Mouse (Mus musculus) splenic B cell, adult 2 months (primary cell): ENCODE measurements around the gene Cacna2d1.

Experiments
- DNase-seq: peaks from one replicate; pipeline ENCODE4 v3.0.0-alpha.2; 2011; ENCODE audit warnings: low read depth, low spot score
- H3K27me3 ChIP-seq: 2 replicates; pipeline ENCODE4 v1.6.1; 2012; ENCODE audit warnings: mild to moderate bottlenecking, low read length, moderate library complexity, mixed read lengths; ENCODE audit not compliant: control insufficient read depth, poor library complexity, insufficient read depth, severe bottlenecking
- H3K36me3 ChIP-seq: 2 replicates; pipeline ENCODE4 v1.6.1; 2012; ENCODE audit warnings: mild to moderate bottlenecking, low read length, moderate library complexity, mixed read lengths; ENCODE audit not compliant: control insufficient read depth, poor library complexity, insufficient read depth, severe bottlenecking

Cacna2d1 gene

DNA sequence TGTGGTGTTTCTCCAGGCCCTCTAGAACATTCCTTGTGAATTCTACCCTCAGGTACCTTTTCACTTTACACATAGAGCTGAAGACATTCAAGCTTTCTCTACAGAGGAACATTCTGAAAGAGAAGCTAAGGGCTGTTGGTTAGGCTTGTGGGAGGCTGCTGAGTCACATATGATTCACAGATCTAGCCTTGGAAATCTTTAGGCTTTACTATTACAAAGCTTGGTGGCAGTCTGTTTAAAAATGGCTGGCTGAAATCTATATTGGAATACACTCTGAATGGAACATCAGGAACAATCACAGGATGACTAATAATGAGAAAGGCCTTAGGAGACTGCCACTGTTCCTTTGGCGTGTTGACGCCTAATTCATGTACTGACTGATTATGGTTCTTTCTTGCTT is 66.4 kb downstream of the Cacna2d1 start:
- no peak for DNase-seq
- H3K36me3 ChIP-seq = no peaks in the 10 kb centered on the region
- no peaks in the 10 kb centered on the region for H3K27me3 ChIP-seq

DNA sequence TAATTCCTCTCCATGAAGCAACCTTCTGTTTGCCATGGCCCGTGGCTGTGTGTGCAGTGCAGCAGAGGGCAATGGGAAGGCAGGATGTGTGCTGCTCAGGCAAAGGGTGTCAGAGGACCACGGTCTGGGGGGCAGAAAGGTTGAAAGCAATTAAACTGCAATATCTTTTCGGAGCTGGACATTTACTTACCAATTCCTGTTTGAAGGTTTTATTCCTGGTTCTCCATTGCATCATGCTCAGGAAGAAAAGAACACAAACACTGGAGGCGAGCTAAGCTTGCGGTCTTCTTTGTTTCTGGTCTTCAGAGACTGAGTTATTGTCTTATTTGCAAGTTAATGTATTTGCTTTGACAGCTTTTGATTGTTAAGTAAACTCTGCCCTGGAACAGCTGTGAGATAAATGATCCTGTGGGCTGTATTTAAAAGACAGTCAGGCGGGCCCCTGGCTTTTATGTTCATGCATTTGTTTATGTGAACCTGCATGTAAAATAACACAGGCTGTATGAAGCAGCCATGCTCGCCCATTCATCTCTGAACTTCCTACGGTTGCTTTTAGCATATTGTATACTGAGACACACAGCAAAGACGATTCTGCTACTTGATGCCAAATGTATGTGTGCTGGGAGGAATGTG is 68.1 kb downstream of the Cacna2d1 start:
- Histone ChIP-seq H3K27me3 (no peaks in the 10 kb centered on the region), H3K36me3 (no peaks in the 10 kb centered on the region)
- DNase-seq = no peak

DNA sequence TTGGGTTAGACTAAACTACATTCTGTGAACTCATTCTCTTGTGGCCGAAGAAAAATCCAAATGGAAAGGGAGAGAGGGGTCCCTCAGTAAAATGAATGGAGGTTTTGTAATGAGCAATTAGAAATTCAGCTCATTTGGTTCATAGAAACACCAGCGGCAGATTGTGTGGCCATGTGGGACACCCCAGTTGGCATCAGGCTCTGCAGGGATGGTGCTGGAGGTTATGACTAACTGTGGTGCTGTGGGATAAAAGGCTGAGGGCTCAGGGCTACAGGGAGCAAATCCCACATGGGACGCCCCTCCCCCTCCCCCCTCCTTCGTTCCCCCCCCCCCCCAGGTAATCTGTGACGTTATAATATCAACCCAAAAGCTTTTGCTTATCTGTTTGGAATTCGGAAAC is 69.8 kb downstream of the Cacna2d1 start:
- Histone ChIP-seq H3K36me3 (no peaks in the 10 kb centered on the region), H3K27me3 (no peaks in the 10 kb centered on the region)
- DNase-seq = no peak

DNA sequence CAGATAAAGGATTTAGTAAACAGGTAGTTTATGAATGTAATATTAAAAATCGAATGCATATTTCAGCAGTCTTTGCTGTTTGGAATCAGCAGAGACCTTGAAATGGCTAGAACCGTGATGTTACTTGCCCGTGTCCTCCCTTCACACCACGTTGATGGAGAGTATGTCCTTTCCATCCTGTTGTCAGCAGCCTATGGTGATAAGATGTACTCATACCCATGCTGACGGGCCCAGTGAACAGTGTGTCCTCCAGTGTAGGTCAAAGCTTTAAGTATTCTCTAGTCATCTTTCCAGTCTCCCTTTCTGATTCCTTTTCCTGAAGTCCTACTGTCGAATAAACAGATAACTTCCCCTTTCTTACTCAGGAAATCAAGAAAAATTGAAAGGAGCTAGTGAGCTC is 72.5 kb downstream of the Cacna2d1 start:
- Histone ChIP-seq H3K27me3 (no peaks in the 10 kb centered on the region), H3K36me3 (no peaks in the 10 kb centered on the region)
- DNase-seq = no peak

DNA sequence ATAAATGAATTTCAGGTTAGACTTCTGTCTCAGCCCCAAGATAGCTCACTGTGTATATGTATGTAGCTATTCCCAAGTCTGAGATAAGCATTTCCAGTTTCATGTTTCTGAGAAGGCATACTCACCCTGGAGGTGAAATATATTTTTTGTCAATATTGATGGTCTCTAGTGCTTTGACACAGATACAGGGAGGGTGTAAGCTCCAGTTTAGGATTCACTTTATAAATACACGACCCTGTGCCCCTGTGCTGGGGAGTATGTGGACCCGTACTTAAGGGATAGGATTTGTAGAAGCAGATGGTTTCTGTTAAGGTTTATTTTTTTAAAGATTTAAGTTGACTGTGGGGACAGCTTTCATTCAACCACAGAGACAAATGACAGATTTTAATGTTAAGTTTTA is 79.2 kb downstream of the Cacna2d1 start:
- no peaks in the 10 kb centered on the region for H3K27me3 ChIP-seq
- no peak for DNase-seq
- H3K36me3 ChIP-seq = no peaks in the 10 kb centered on the region

DNA sequence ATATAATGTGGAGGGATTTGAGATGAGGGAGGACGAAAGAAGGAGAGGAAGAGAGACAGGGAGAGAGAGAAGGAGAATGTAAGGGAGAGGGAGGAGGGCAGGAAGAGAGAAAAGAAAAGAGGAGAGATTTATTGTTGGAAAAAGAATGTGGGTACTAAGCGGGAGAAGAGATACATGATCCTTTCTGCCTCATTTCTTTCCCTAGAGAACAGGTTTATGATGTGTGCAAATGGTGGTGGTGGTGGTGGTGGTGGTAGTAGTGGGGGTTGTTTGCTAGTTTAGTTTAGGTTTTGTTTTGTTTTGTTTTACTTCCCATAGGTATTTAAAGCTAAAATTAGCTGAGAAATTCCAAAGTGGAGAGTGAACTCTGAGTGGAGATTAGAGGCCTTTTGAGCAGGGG is 79.9 kb downstream of the Cacna2d1 start:
- DNase-seq = no peak
- H3K27me3 ChIP-seq = no peaks in the 10 kb centered on the region
- no peaks in the 10 kb centered on the region for H3K36me3 ChIP-seq

DNA sequence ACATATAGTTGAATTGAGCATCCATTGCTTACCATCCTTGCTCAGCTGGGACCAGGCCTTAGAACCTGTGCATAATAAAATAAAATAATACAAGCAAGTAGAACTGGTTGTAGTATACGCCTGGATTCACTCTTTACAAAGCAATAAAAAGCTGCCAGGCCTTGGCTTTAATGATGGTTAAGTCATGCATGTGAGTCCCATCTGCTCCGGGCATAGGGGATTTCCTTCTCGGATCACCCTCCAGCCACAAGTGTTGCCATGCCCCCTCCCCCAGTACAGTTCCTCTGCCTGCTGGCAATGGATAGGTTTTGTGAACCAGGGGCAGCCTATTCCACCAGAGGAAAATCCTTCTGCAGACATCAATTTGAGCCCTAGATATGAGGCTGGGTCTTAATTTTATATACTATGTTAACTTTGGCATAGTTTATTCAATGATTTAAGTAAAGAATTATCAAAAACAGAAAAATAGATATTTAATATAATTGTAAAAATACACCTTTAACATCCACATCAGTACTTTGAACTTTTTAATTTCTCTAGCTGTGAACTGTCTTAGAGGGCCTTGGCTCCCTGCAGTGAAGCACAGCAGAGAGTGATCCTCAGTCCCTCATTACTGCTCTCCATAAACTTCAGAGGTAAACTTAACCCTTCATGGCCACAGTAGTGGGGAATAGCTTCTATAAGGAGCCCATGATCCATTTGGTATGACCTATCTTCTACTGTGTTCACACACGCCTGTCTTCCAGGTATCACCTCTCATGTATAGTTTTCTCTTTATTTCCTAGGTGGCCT is 90.3 kb downstream of the Cacna2d1 start:
- DNase-seq = no peak
- Histone ChIP-seq H3K36me3 (no peaks in the 10 kb centered on the region), H3K27me3 (no peaks in the 10 kb centered on the region)

DNA sequence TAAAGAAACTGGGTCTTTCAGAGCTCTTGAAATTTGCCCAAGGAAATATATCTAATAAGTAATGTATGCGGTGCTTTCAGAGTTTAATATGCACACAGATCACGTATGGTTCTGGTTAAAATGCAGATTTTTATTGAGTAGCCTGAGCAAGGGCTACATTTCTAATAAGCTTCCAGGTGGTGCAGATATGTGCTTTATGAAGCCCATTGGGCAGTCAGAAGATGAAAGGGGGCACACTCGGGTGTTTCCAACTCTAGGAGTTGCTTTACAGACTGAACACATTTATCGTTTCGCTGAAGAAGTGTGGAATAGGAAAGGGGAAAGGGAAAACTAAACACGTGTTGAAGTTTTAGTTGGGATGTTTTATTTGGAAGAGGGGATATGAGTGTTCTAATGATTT is 94.4 kb downstream of the Cacna2d1 start:
- DNase-seq = no peak
- Histone ChIP-seq H3K27me3 (no peaks in the 10 kb centered on the region), H3K36me3 (no peaks in the 10 kb centered on the region)

DNA sequence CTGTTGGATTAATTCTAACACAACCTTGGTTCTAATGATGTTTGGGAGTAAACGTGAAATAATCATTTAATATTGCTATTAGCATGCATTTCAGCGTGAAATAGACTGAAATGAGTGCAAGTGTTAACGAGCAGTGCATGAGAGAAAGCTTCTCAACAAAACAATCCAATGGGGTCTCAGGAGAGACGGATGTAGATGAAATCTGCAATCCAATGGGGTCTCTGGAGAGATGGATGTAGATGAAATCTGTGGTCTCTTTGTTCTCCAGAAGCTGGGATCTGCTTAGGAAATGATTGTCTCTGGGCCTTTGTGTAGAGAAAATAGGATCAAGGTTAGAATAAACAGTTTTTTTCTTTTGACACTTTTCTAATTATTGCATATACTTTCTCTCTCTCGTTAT is 95.0 kb downstream of the Cacna2d1 start:
- DNase-seq = no peak
- no peaks in the 10 kb centered on the region for H3K27me3 ChIP-seq
- no peaks in the 10 kb centered on the region for H3K36me3 ChIP-seq

DNA sequence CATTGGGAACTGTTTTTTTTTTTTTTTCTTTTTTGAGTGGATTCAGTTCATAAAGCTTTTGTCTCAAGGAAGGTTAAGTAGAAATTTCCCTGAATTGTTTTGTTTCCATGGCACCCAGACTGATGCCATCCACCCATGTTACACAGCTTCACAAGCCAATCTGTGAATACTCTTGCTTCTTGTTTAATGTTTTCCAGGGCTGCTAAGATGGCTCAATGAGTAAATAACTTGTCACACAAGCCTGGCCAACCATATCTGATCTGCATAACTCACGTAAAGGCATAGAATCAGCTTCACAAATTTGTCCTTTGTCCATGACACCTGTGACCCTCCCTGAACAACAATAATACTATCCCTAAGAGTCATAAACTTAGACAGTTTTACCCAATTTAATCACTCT is 99.1 kb downstream of the Cacna2d1 start:
- no peaks in the 10 kb centered on the region for H3K27me3 ChIP-seq
- H3K36me3 ChIP-seq = no peaks in the 10 kb centered on the region
- DNase-seq = no peak

DNA sequence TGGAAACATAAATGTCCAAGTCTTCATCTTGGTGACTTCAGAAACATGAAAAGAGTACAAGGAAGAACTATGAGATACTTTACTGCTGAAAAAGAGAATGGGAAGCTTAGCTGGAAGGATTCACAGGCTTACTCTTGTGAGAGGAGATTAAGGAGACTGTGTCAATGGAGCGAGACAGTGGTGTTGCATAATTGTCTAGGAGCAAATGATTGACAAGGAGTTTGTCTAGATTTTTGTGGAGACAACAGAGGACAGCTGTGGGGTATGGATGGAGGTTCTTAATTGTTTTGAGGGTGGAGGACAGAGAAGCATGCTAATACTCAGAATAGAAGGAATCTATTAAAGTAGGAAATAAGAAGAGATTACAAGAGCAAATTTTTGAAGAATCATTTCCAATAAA is 100.8 kb downstream of the Cacna2d1 start:
- no peak for DNase-seq
- Histone ChIP-seq H3K27me3 (no peaks in the 10 kb centered on the region), H3K36me3 (no peaks in the 10 kb centered on the region)

DNA sequence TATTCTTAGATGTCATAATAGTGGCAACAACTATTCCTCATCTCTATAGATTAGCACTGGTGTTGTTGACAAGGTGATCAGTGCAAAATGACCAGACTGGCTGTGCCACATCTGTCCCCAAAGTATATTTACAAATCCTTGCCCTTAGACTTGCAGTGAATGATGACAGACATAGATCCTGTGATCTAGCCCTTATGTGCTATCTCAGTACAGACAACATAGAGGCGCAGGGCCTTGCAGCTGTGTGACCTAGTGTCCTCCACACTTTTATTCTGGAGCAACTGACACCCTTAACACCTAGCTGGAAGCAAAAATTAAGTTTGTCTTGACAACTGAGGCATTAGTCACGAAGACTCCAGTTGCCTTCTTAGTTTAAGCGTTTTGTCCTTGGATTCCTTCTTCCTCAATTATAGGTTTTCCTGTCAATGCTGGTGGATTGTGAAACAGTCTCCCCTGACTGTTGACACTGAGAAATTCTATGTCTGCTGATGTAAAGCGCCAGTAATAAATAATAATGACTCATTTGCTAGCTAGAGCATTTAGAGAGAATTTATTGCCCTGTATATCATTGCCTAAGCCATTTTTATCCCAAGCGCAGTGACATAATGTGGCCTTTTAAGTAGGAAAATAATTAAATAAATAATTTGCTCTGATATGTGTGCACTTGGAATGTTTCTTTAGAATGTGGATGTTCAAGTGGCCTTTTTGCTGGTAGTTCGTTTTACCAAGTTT is 110.8 kb downstream of the Cacna2d1 start:
- Histone ChIP-seq H3K36me3 (no peaks in the 10 kb centered on the region), H3K27me3 (no peaks in the 10 kb centered on the region)
- no peak for DNase-seq

DNA sequence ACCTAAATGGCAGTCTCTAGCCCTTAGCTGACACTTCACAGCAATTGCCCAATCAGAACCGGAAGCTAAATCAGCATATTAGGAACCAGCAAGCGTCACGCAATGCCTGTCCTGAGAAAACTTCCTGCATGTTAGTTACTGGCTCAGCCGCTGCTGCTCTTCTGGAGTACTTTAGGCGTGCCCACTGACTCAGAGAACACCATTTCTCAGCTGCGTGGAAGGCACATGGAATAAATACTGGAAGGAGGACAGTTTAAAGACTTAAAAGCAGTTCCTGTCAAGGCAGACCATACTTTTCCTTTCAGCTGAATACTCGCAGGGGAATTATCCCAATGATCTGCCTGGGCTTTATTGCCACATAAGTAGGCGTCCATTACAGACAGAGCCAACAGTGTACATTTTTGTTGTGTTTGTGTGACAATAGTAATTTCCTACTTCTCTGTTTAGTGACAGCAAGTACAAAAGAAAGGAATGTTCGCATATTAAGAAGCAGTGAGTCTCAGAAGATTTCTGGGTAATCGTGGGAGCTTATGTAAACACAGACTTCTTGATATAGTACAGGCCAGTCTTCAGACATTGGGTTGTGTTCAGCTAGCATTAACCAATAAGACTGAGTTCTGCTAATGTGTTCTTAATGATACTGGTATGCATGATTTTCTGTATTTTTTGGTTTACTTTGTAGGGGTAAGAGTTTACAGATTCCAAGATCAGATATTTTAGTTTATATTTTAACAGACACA is 113.1 kb downstream of the Cacna2d1 start:
- Histone ChIP-seq H3K36me3 (no peaks in the 10 kb centered on the region), H3K27me3 (no peaks in the 10 kb centered on the region)
- no peak for DNase-seq

DNA sequence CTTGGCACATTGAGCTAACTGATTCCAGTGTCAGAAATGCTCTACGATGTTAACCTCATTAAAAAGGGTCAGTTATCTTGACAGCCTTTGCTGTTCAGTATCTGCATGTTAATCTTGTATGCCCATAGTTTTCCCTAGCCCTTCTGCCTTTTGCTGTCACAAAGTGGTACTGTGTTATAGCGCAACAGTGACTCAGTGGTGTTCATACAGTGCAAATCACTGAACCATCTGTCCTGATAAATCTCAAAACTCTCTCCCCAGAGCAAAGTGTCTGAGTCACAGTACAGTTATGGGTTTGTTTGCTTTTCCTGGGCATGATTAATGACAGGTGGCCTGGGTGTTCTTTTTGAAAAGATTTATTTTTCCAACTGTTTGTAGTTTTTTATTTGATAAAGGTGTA is 122.3 kb downstream of the Cacna2d1 start:
- DNase-seq = no peak
- Histone ChIP-seq H3K27me3 (no peaks in the 10 kb centered on the region), H3K36me3 (no peaks in the 10 kb centered on the region)

DNA sequence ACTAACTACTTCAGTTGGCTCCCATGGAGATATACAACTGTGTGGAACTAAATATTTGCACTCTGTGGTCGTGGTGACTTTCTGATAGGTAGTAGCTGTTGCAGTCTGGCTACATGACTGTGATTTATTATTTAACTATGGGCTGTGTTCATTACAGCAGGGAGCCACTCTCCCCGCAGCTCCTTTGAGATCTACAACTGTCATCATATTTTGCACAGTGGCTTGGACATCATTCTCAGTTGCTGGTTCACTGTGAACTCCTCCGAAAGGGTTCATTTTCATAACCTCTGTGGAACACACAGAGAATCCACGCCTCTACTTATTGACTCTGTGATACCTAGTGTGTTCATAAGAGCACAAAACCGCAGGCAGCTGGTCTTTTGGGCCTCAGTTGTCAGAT is 128.3 kb downstream of the Cacna2d1 start:
- H3K36me3 ChIP-seq = no peaks in the 10 kb centered on the region
- DNase-seq = no peak
- no peaks in the 10 kb centered on the region for H3K27me3 ChIP-seq
